Mouse (Mus musculus): ENCODE results near the gene Klk1b11. TPM values are rescaled to one million over a fixed set of nuclear protein-coding genes. Genes with fewer than 3 reads are reported as not detected.
"Not testable (repeated sequence)": the region's sequence is repeated elsewhere in the genome, so short reads cannot be mapped to it uniquely, and the experiment has no call there.

Klk1b11 gene
- not detected for total RNA-seq (2021)
- long read RNA-seq, experiment 1: 0 reads
- long read RNA-seq, experiment 2: 0 reads

DNA sequence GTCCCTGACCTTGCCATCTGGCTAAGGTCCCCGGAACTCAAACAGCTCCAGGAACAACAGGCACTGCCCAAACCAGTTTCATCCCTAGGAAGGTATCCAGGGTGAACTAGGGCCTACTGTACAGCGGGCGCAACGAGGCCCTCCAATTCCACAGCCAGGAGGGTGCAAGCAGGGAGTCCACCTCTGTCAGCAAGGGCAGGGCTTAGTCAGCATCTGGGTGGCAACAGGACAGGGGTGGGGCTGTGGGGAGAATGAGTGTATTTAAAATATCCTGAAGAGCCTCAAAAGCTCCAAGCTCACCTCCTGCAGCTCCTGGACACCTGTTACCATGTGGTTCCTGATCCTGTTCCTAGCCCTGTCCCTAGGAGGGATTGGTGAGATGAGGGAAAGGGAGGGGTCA is at the start of gene Klk1b11:
Klk1b11 (plus strand) TSS at position 301 of the 400 bp plus-strand sequence.
- intact Hi-C loops (cut with DNase I; ENCODE audit: low total_unique reads); DNase-seq: not testable (repeated sequence)

- intact Hi-C loops (cut with DNase I; ENCODE audit: low total_unique reads): no loop called here
Observed at GRCm38 (mm10) chr7:43950364-43950763, 45.3 kb upstream of the Klk1b11 start, which contains the start of gene Klk1b8. Gene Klk1b8, plus strand, starts transcription at chr7:43950664.

GRCm38 (mm10) chr7:43952703-43953102 is 43.0 kb upstream of the Klk1b11 start:
- DNase-seq: no peak
- intact Hi-C loops (cut with DNase I; ENCODE audit: low total_unique reads): no loop called here

More at GRCm38 (mm10) chr7:43950364-43950763, 45.3 kb upstream of the Klk1b11 start, which contains the start of gene Klk1b8:
- DNase-seq: no peak

GRCm38 (mm10) chr7:43966451-43966850 is 29.2 kb upstream of the Klk1b11 start, which contains the start of gene Klk1b1:
Gene Klk1b1, plus strand, starts transcription at chr7:43966751.
- intact Hi-C loops (cut with DNase I; ENCODE audit: low total_unique reads): no loop called here
- DNase-seq: no peak

DNA sequence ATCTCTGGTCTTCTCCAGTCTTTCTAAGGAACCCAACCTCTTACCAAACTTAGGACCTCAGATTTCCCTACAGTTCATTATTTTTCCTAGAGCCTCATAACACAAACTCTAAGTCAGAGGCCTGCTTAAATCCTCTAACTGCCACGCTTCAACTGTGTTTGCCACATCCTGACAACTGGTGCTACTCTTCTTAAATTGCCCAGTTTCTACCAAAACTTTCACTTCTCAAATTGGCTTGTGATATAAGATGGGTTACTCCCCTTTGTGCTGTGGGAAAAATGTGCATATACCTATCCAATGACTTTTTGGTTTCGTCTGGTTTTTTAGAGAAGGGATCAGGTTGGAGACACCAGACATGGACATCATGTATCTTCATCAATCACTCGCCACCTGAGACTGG is 28.6 kb upstream of the Klk1b11 start:
- no peak for DNase-seq
- intact Hi-C loops (cut with DNase I; ENCODE audit: low total_unique reads): no loop called here

DNA sequence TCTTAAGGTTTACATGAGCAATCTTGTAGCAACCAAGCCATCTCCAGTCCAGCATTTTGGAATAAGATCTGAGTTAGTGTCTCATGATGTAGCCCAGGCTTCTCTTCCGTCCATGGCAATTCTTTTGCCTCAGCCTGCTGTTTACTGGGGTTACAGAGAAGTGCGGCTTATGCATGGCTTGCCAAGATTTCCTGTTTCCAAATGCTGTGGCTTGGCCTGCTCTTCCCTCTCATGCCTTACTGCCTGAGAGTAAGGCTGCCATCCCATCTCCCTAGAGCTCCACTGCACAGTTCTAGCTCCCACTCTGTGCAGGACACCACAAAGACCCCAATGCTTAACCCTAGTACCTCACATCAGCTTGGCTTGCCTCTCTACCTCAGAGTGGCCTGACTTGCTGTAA is 28.1 kb upstream of the Klk1b11 start:
- DNase-seq: no peak
- intact Hi-C loops (cut with DNase I; ENCODE audit: low total_unique reads): no loop called here

GRCm38 (mm10) chr7:43975761-43976160 is 19.9 kb upstream of the Klk1b11 start, which contains the start of gene Klk1b9:
Gene Klk1b9, plus strand, starts transcription at chr7:43976061.
- DNase-seq; intact Hi-C loops (cut with DNase I; ENCODE audit: low total_unique reads): not testable (repeated sequence)

DNA sequence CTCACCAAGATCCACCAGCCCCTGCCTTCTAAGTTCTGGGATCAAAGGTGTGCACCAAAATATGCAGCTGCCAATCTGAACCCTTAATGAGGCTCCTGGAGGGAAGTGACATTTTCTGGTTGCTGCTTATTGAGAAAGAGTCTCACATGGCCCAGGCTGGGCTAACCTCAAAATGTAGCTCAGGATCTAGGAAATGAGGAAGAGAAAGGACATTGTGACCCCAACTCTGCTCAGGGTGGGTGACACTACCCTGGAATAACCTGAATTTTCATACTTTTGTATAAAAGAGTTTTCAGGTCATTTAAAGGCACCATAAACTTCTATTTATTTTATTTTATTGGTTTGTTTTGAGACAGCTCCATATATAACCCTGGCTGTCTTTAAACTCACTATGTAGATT is 10.0 kb upstream of the Klk1b11 start:
- intact Hi-C loops (cut with DNase I; ENCODE audit: low total_unique reads): no loop called here
- DNase-seq: no peak

DNA sequence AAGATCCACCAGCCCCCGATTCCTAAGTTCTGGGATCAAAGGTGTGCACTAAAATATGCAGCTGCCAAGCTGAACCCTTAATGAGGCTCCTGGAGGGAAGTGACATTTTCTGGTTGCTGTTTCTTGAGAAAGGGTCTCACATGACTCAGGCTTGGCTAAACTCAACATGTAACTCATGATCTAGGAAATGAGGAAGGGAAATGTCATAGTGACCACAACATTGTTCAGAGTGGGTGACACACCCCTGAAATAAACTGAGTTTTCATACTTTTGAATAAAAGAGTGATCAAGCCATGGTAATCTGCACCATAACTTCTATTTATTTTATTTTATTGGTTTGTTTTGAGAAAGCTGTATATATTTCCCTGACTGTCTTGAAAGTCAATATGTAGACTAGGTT is 856 bp upstream of the Klk1b11 start:
- DNase-seq; intact Hi-C loops (cut with DNase I; ENCODE audit: low total_unique reads): not testable (repeated sequence)

DNA sequence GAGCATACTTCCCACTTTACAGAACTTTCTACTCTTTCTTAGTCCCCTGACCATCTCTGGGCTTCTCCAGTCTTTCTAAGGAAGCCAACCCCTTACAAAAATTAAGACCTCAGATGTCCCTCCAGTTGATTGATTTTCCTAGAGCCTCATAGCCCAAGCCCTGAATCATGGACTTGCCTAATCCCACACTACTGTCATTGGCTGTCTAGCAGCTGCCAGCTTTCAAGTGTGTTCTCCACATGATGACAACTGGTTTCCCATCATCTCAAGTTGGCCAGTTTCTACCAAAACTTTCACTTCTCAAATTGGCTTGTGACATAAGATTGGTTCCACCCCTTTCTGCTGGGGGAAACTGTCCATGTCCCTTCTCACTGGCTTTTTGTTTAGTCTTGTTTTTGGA is 9.2 kb downstream of the Klk1b11 start:
- intact Hi-C loops (cut with DNase I; ENCODE audit: low total_unique reads): no loop called here
- no peak for DNase-seq

- intact Hi-C loops (cut with DNase I; ENCODE audit: low total_unique reads); DNase-seq: not testable (repeated sequence)
Observed at GRCm38 (mm10) chr7:44011868-44012267, 16.2 kb downstream of the Klk1b11 start, which contains the start of gene Klk1b26. Gene Klk1b26, plus strand, starts transcription at chr7:44012168.

DNA sequence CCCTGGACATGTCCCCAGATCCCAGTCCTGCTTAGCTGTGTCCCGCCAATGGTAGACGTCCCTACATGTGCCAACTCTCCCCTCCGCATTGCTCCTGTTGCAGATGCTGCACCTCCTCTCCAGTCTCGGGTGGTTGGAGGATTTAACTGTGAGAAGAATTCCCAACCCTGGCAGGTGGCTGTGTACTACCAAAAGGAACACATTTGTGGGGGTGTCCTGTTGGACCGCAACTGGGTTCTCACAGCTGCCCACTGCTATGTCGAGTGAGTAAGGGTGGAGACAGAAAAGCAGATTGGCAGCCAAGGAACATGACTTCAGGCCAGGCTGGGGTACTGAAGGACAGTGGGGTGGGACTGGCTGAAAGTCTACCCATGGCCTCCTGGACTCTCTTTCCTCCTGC is 19.0 kb downstream of the Klk1b11 start:
- intact Hi-C loops (cut with DNase I; ENCODE audit: low total_unique reads); DNase-seq: not testable (repeated sequence)

DNA sequence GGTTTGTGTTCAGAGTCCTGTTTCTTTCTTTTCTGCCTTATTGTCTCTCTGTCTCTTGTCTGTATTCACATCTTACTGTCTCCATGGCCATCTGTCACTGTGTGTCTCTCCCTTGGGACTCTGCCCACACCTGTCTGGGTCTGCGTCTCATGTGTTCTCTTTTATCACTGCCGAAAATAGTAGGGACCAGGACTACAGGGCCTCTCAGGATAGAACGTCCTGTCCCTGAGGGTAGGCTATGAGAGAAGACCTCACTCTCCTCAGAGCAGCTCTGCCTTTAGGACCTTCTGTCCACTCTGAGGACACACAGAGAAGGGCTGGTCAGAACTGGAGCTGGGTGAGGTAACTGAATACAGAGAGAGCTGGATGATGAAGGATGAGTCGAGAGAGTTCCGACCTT is 19.4 kb downstream of the Klk1b11 start:
- intact Hi-C loops (cut with DNase I; ENCODE audit: low total_unique reads): no loop called here
- DNase-seq: no peak

Other genes with a start within 250 kb of the Klk1b11 start
- gene Klk12, start 227.0 kb upstream of the Klk1b11 start, total RNA-seq (2021): not detected
- gene Klk11, start 221.3 kb upstream of the Klk1b11 start, total RNA-seq (2021): not detected
- under 1 TPM in 1 of 2 experiments, not detected in 1; 0.22 TPM for gene Klk10, start 214.8 kb upstream of the Klk1b11 start, total RNA-seq (2021)
- gene Klk9, start 204.0 kb upstream of the Klk1b11 start, total RNA-seq (2021): not detected
- gene Klk8, start 198.3 kb upstream of the Klk1b11 start, total RNA-seq (2021): 1 to 10 TPM; 2.4 to 2.7 TPM
- not detected for gene Klk7, start 184.6 kb upstream of the Klk1b11 start, total RNA-seq (2021)
- gene Klk6, start 171.4 kb upstream of the Klk1b11 start, total RNA-seq (2021): not detected
- not detected for gene Klk5, start 153.9 kb upstream of the Klk1b11 start, total RNA-seq (2021)
- not detected for gene Klk4, start 114.7 kb upstream of the Klk1b11 start, total RNA-seq (2021)
- not detected for gene Klk15, start 62.1 kb upstream of the Klk1b11 start, total RNA-seq (2021)
- gene Klk1b8, start 45.2 kb upstream of the Klk1b11 start, total RNA-seq (2021): under 1 TPM in 1 of 2 experiments, not detected in 1; 0.25 TPM
- gene Klk1b1, start 29.1 kb upstream of the Klk1b11 start, total RNA-seq (2021): not detected
- not detected for gene Klk1b9, start 19.8 kb upstream of the Klk1b11 start, total RNA-seq (2021)
- gene Klk1b26, start 16.3 kb downstream of the Klk1b11 start, total RNA-seq (2021): under 1 TPM in 1 of 2 experiments, not detected in 1; 0.21 TPM
- not detected for gene Klk1b27, start 56.4 kb downstream of the Klk1b11 start, total RNA-seq (2021)
- not detected for gene Klk1b21, start 106.5 kb downstream of the Klk1b11 start, total RNA-seq (2021)
- not detected for gene Klk1b22, start 116.8 kb downstream of the Klk1b11 start, total RNA-seq (2021)
- gene Klk1b16, start 140.9 kb downstream of the Klk1b11 start, total RNA-seq (2021): not detected
- not detected for gene Klk1b24, start 192.4 kb downstream of the Klk1b11 start, total RNA-seq (2021)
- gene Klk1b3, start 202.3 kb downstream of the Klk1b11 start, total RNA-seq (2021): not detected
- not detected for gene Klk1b4, start 211.6 kb downstream of the Klk1b11 start, total RNA-seq (2021)
- gene Klk1b5, start 220.1 kb downstream of the Klk1b11 start, total RNA-seq (2021): not detected
- gene Klk1, start 229.5 kb downstream of the Klk1b11 start, total RNA-seq (2021): under 1 TPM in 1 of 2 experiments, not detected in 1; 0.23 TPM
- gene Gm36864, start 240.3 kb downstream of the Klk1b11 start, total RNA-seq (2021): not detected

Measured in gastrocnemius, postnatal 14 days (tissue).